ENCODE assay signal across 8 mouse cellular contexts in genomic region chr12:80114892-80115141, GRCm38 (mm10). TPM values are rescaled to one million over a fixed set of nuclear protein-coding genes. Genes with fewer than 3 reads are reported as not detected.
DNase-seq lines count a peak whose midpoint lies in the region; ATAC-seq lines count a peak whose summit lies in the region.

No protein-coding gene starts in this region.

- H3K9ac ChIP-seq in kidney, embryonic 14.5 days (ENCODE audit: low read depth, low read length) = peak overlapping the region; percentile 90

- H3K4me1 ChIP-seq in kidney, embryonic 14.5 days (ENCODE audit: control insufficient read depth, insufficient read depth, low read length) = peaks cover 25% of the 10 kb centered on the region

- no peak for DNase-seq in kidney, postnatal 14 days
- DNase-seq in NIH3T3 (ENCODE audit: low read depth) = peak; percentile 94
- DNase-seq in forelimb bud, embryonic 11.5 days (ENCODE audit: low read depth, low spot score) = peak; percentile 88
- peak; percentile 75 for DNase-seq in mesoderm, embryonic 11.5 days (ENCODE audit: low read depth, low spot score)
- no peak for DNase-seq in urinary bladder, postnatal 36 days (ENCODE audit: low spot score in 2 of 2)
- no peak for DNase-seq in natural killer cell, adult 2 months (ENCODE audit: low spot score in 2 of 2)
- DNase-seq in T-cell, adult 2 months (ENCODE audit: low spot score) = no peak

- under 1% methylated on average over 8 of the region's 8 CpGs for WGBS in kidney, embryonic 14.5 days

- H3K9me3 ChIP-seq in kidney, embryonic 14.5 days (ENCODE audit: control insufficient read depth, low read length) = no peaks in the 10 kb centered on the region

- H3K36me3 ChIP-seq in kidney, embryonic 14.5 days (ENCODE audit: control insufficient read depth, insufficient read depth, low read length) = peaks cover 11% of the 10 kb centered on the region

- peak overlapping the region; percentile 99 for H3K27ac ChIP-seq in kidney, embryonic 14.5 days (ENCODE audit: low read depth, low read length)

- H3K4me3 ChIP-seq in kidney, embryonic 14.5 days (ENCODE audit: low read length) = peak overlapping the region; percentile 69

- no peak; the same call in 1 of the 2 replicates for ATAC-seq in kidney, embryonic 14.5 days (ENCODE audit: low FRiP score, low TSS enrichment)

- H3K4me2 ChIP-seq in kidney, embryonic 14.5 days (replicated peaks; ENCODE audit: low read depth, low read length) = peak overlapping the region; percentile 88

- H3K27me3 ChIP-seq in kidney, embryonic 14.5 days (ENCODE audit: control insufficient read depth, insufficient read depth, low read length) = no peaks in the 10 kb centered on the region

RNA-seq across cellular contexts. Expression of gene Zfp36l1, which starts 2.0 kb away (rescaled TPM):
- polyA plus RNA-seq in kidney, embryonic 14.5 days (2014; fragmentation: Nextera tagmentation; extraction: Ambion mirVana) = 166 and 175 TPM in 2 replicates

Comparison
In these comparisons a context has a peak if more than half of its experiments do, and no peak if none do; other contexts are left out.
1. DNase-seq: peak in NIH3T3 (single experiment), forelimb bud, embryonic 11.5 days (single experiment) and mesoderm, embryonic 11.5 days (single experiment); none in kidney, postnatal 14 days (single experiment), urinary bladder, postnatal 36 days (0 of 2), natural killer cell, adult 2 months (0 of 2) and T-cell, adult 2 months (single experiment).